Mouse (Mus musculus): Measurements from ENCODE around the gene Nacc2. TPM values are rescaled to one million over a fixed set of nuclear protein-coding genes. Genes with fewer than 3 reads are reported as not detected.

Nacc2 gene
- 3.4 and 4.3 TPM in 2 replicates for polyA plus RNA-seq (2015; fragmentation: Nextera tagmentation; extraction: Ambion mirVana)

DNA sequence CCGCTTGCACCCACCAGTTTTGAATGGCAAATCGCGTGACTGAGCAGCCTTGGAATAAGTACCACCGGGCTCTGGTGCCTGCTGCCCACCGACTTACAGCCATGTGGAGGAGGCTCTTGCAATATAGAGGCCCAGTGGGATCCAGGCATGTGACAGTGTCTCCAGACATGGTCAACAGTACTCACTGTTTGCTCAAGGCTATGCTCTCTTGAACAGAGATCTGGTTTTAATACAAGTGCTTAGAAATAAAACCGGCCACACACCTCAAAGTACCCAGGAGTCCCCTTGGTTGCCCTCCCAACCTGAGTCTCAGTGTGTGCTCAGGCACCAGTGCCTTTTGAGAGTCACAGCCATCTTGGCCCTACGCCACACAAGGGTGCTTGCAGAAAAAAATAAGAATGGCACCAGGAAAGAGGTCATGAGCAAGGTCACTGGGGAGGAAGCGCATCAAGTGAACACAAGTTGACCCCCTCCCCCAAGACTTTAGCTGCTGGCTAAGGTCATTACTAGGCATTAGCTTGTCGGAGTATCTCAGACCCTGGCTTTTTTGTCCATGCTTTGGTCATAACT, at the start of gene Nacc2:
Gene Nacc2, minus strand, starts transcription at position 142 of the 570 bp plus-strand sequence.
- Histone ChIP-seq H3K4me2 (peak within 1 kb of the TSS; percentile 90), H3K27me3 (peaks cover 54% of the 10 kb centered on the region), H3K27ac (replicated peaks) (peak within 1 kb of the TSS; percentile 53; the same call in 1 of the 2 replicates), H3K9me3 (replicated peaks) (no peaks in the 10 kb centered on the region), H3K9ac (peak within 1 kb of the TSS; percentile 64), H3K4me3 (replicated peaks) (peak within 1 kb of the TSS; percentile 66), H3K4me1 (replicated peaks) (peaks cover 36% of the 10 kb centered on the region), H3K36me3 (replicated peaks) (no peaks in the 10 kb centered on the region)
- no peak; the same call in 1 of the 2 replicates for ATAC-seq (ENCODE audit: insufficient read depth)
- 32% methylated on average over 9 of the region's 9 CpGs for WGBS (ENCODE audit: insufficient replicate concordance)

GRCm38 (mm10) chr2:26172166-26172565, 49.1 kb upstream of the Nacc2 start:
- Histone ChIP-seq H3K27ac (replicated peaks) (no peak overlapping the region), H3K4me3 (replicated peaks) (no peak overlapping the region), H3K4me1 (replicated peaks) (peaks cover 22% of the 10 kb centered on the region), H3K4me2 (no peak overlapping the region), H3K36me3 (replicated peaks) (no peaks in the 10 kb centered on the region), H3K27me3 (peaks cover 68% of the 10 kb centered on the region), H3K9ac (no peak overlapping the region), H3K9me3 (replicated peaks) (no peaks in the 10 kb centered on the region)
- 69% methylated on average over 2 of the region's 2 CpGs for WGBS (ENCODE audit: insufficient replicate concordance)
- no peak for ATAC-seq (ENCODE audit: insufficient read depth)

DNA sequence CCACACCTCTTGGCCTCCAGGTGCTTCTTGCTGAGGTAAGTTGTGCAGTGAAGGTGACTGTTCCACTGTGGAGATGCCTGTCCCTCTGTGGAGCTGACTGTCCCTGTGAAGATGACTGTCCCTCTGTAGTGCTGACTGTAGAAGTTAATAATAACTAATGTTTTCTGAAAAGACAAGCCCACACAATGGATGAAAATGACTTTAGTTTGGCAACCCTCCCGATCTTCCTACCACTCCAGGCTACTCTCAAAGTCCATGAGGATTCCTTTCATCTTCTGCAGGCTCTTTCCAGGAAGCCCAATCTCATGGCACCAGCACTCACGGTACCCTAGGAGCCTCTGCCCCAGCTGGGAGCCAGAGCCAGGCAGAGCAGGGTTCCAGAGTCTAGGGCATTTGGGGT, 47.4 kb upstream of the Nacc2 start:
- H3K4me1 ChIP-seq (replicated peaks) = 0 out of 2 replicates have a peak, but pooled peaks cover 5% of the 10 kb centered on the region
- no peak for ATAC-seq (ENCODE audit: insufficient read depth)
- H3K9me3 ChIP-seq (replicated peaks) = no peaks in the 10 kb centered on the region
- no peaks in the 10 kb centered on the region for H3K36me3 ChIP-seq (replicated peaks)
- H3K4me2 ChIP-seq = no peak overlapping the region
- peaks cover 64% of the 10 kb centered on the region for H3K27me3 ChIP-seq
- H3K27ac ChIP-seq (replicated peaks) = no peak overlapping the region
- 36% methylated on average over 2 of the region's 2 CpGs for WGBS (ENCODE audit: insufficient replicate concordance)
- no peak overlapping the region for H3K4me3 ChIP-seq (replicated peaks)
- H3K9ac ChIP-seq = no peak overlapping the region

GRCm38 (mm10) chr2:26168843-26169579, 46.0 kb upstream of the Nacc2 start:
- no peak for ATAC-seq (ENCODE audit: insufficient read depth)
- H3K36me3 ChIP-seq (replicated peaks) = no peaks in the 10 kb centered on the region
- peaks cover 55% of the 10 kb centered on the region for H3K27me3 ChIP-seq
- H3K9me3 ChIP-seq (replicated peaks) = no peaks in the 10 kb centered on the region
- H3K4me3 ChIP-seq (replicated peaks) = no peak overlapping the region
- 45% methylated on average over 11 of the region's 11 CpGs for WGBS (ENCODE audit: insufficient replicate concordance)
- no peak overlapping the region for H3K27ac ChIP-seq (replicated peaks)
- no peak overlapping the region for H3K9ac ChIP-seq
- H3K4me2 ChIP-seq = no peak overlapping the region
- H3K4me1 ChIP-seq (replicated peaks) = no peaks in the 10 kb centered on the region

- Histone ChIP-seq H3K4me3 (replicated peaks) (no peak overlapping the region), H3K36me3 (replicated peaks) (no peaks in the 10 kb centered on the region), H3K4me1 (replicated peaks) (peaks cover 2% of the 10 kb centered on the region; the same call in 1 of the 2 replicates), H3K4me2 (no peak overlapping the region), H3K27me3 (peaks cover 36% of the 10 kb centered on the region), H3K27ac (replicated peaks) (no peak overlapping the region), H3K9ac (no peak overlapping the region), H3K9me3 (replicated peaks) (no peaks in the 10 kb centered on the region)
- WGBS (ENCODE audit: insufficient replicate concordance) = 60% methylated on average over 3 of the region's 3 CpGs
- ATAC-seq (ENCODE audit: insufficient read depth) = no peak
Measured at GRCm38 (mm10) chr2:26166890-26167289, 43.9 kb upstream of the Nacc2 start.

DNA sequence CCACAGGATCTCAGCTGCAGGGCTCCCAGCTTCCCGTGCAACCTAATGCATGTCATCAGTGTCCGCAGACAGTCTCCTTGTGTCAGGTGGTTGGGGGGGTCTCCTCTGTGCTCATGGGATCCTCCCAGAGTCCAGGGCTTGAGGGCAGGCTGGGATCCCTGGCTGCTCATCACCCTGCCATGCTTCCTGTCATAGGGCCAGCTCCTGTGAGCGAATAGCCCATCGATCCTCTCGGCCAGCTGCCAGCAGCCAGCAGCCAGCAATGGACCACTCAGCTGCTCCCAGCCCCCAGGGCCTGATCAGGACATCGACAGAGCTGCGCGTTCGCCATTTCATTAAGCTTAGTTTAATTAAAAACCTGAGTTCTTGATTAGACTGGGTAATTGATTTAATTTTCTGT, 35.0 kb upstream of the Nacc2 start:
- H3K4me3 ChIP-seq (replicated peaks) = no peak overlapping the region
- peaks cover 30% of the 10 kb centered on the region for H3K4me1 ChIP-seq (replicated peaks)
- H3K27ac ChIP-seq (replicated peaks) = no peak overlapping the region
- WGBS (ENCODE audit: insufficient replicate concordance) = 85% methylated on average over 9 of the region's 9 CpGs
- H3K4me2 ChIP-seq = no peak overlapping the region
- no peak for ATAC-seq (ENCODE audit: insufficient read depth)
- no peaks in the 10 kb centered on the region for H3K36me3 ChIP-seq (replicated peaks)
- no peak overlapping the region for H3K9ac ChIP-seq
- H3K9me3 ChIP-seq (replicated peaks) = no peaks in the 10 kb centered on the region
- H3K27me3 ChIP-seq = no peaks in the 10 kb centered on the region

DNA sequence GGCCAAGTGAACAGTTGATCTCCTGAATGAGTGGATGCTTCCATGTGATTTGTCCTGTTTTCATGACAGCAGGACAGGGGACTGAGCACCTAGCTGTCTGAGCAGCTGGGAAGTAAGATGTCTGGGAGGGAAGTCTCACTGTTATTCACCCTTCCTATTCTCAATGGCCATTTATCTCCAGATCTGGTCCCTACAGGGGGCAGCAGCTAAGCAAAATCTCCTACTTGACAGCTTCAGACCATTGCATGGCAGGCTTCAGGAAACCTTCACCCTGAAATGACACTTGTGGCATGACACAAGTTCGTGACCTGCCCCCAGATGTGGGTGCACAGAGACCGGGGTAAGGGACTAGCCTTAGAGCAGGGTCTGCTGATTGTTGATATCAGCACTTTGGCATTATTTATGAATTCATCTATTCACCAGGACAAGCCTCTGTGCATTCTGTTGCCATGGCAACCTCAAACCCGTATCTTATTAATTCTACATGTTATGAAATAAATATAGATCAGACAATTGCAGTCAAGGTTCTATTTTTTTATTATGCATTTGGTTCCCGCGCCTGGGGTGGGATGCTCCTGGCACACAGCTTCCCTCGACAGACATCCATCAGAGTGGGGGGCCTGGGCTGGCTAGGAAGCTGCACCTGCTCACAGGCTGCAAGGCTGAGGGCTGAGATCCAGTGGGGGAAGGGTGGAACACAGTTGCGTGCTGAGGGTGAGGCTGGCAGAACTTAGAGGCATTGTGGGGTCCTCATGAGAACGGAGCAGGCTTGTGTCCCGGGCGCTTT, 33.4 kb upstream of the Nacc2 start:
- Histone ChIP-seq H3K4me2 (no peak overlapping the region), H3K4me3 (replicated peaks) (no peak overlapping the region), H3K9ac (no peak overlapping the region), H3K36me3 (replicated peaks) (no peaks in the 10 kb centered on the region), H3K9me3 (replicated peaks) (no peaks in the 10 kb centered on the region), H3K27ac (replicated peaks) (no peak overlapping the region), H3K4me1 (replicated peaks) (peaks cover 27% of the 10 kb centered on the region), H3K27me3 (no peaks in the 10 kb centered on the region)
- no peak for ATAC-seq (ENCODE audit: insufficient read depth)
- 64% methylated on average over 10 of the region's 10 CpGs for WGBS (ENCODE audit: insufficient replicate concordance)

DNA sequence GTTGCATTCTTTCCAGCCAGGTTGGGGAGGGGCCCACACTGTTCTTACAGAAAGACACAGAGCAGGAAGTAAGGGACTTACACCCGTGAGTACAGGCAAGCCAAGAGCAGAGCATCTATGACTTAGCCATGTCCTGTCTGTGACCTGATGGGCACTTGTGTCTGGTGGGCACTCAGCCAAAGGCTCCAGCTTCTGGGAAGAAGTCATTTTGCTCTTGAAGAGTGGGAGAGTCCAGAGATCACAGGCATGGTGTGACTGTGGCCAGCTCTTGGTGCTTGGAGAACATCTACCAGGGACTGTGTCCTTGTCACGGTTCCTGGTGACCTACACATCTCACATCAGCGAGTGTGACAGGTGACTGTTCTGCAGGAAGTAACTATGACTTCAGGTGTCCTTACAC, 32.7 kb upstream of the Nacc2 start:
- no peak overlapping the region for H3K27ac ChIP-seq (replicated peaks)
- H3K27me3 ChIP-seq = no peaks in the 10 kb centered on the region
- H3K9me3 ChIP-seq (replicated peaks) = no peaks in the 10 kb centered on the region
- no peak overlapping the region for H3K4me3 ChIP-seq (replicated peaks)
- no peak for ATAC-seq (ENCODE audit: insufficient read depth)
- H3K4me2 ChIP-seq = no peak overlapping the region
- H3K36me3 ChIP-seq (replicated peaks) = no peaks in the 10 kb centered on the region
- WGBS (ENCODE audit: insufficient replicate concordance) = 57% methylated on average over 3 of the region's 3 CpGs
- H3K4me1 ChIP-seq (replicated peaks) = peaks cover 27% of the 10 kb centered on the region
- no peak overlapping the region for H3K9ac ChIP-seq

- Histone ChIP-seq H3K4me1 (replicated peaks) (peaks cover 27% of the 10 kb centered on the region), H3K4me2 (peak overlapping the region; percentile 13; the same call in 1 of the 2 replicates), H3K9me3 (replicated peaks) (no peaks in the 10 kb centered on the region), H3K36me3 (replicated peaks) (no peaks in the 10 kb centered on the region), H3K9ac (no peak overlapping the region), H3K27ac (replicated peaks) (no peak overlapping the region; the same call in 1 of the 2 replicates), H3K4me3 (replicated peaks) (no peak overlapping the region), H3K27me3 (no peaks in the 10 kb centered on the region)
- 20% methylated on average over 5 of the region's 5 CpGs for WGBS (ENCODE audit: insufficient replicate concordance)
- peak; percentile 73 for ATAC-seq (ENCODE audit: insufficient read depth)
Measured at GRCm38 (mm10) chr2:26154586-26154985, 31.6 kb upstream of the Nacc2 start.

GRCm38 (mm10) chr2:26153909-26154340, 30.9 kb upstream of the Nacc2 start:
- peak; percentile 79 for ATAC-seq (ENCODE audit: insufficient read depth)
- Histone ChIP-seq H3K27me3 (no peaks in the 10 kb centered on the region), H3K4me1 (replicated peaks) (peaks cover 27% of the 10 kb centered on the region), H3K36me3 (replicated peaks) (no peaks in the 10 kb centered on the region), H3K4me2 (no peak overlapping the region), H3K27ac (replicated peaks) (no peak overlapping the region), H3K9me3 (replicated peaks) (no peaks in the 10 kb centered on the region), H3K9ac (no peak overlapping the region), H3K4me3 (replicated peaks) (no peak overlapping the region)
- WGBS (ENCODE audit: insufficient replicate concordance) = 11% methylated on average over 4 of the region's 4 CpGs

GRCm38 (mm10) chr2:26153295-26153694, 30.3 kb upstream of the Nacc2 start:
- Histone ChIP-seq H3K27me3 (no peaks in the 10 kb centered on the region), H3K9me3 (replicated peaks) (no peaks in the 10 kb centered on the region), H3K9ac (no peak overlapping the region), H3K4me3 (replicated peaks) (no peak overlapping the region), H3K36me3 (replicated peaks) (no peaks in the 10 kb centered on the region), H3K4me2 (no peak overlapping the region), H3K27ac (replicated peaks) (0 out of 2 replicates have a peak overlapping the region, but pooled peaks have one; percentile 14), H3K4me1 (replicated peaks) (peaks cover 27% of the 10 kb centered on the region)
- ATAC-seq (ENCODE audit: insufficient read depth) = no peak
- WGBS (ENCODE audit: insufficient replicate concordance) = 30% methylated on average over 4 of the region's 4 CpGs

Data from liver, embryonic 15.5 days (tissue).